Mouse (Mus musculus) WW6 (cell line): ENCODE data around the gene Olfr1507.

Experiments used
- DNase-seq: peaks from one replicate; pipeline ENCODE4 v3.0.0-alpha.2; 2013; ENCODE audit warnings: low read depth, low spot score

The Olfr1507 gene

DNA sequence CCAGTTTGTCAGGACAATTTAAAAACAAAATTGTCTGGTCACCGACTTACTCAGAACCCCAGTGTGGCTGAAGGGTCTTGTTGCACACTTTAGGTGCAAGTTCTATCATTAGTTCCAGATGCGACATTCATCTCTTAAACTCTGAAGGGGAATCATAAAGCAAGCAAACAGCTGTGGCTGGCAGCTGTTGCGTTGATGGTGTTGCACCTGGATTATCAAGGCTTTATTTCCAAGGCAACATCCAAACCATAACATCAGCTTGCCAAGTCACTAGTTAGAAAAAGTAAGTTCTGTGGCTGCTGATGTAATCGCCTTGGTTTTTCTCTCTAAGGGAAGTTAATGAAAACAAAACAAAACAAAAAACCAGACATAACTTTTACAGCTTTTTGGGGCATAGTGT, at the start of gene Olfr1507:
Gene Olfr1507 (minus strand): TSS at position 234 of the 400 bp plus-strand sequence.
- no peak for DNase-seq

DNA sequence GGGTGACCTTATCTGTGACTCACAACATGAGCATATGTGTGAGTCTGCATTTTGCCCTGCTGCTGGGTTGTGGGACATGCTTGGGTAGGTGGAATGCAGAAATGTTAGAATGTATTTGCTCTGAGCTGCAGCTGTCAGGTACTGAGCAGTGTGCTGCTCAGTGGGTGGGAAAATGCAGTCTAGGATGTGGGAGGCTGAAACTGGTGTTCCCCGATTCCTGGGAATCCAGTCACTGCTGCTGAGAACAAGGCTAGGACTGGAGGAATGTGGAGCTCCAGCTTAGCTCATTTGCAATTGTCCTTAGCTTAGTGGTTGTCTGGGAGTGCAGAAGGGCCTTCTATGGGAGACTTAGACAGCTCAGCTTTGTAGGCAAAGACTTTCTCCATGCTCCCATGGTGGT, 37.8 kb upstream of the Olfr1507 start:
- no peak for DNase-seq

- no peak for DNase-seq
Measured at GRCm38 (mm10) chr14:52524952-52525351, 29.4 kb upstream of the Olfr1507 start.

DNA sequence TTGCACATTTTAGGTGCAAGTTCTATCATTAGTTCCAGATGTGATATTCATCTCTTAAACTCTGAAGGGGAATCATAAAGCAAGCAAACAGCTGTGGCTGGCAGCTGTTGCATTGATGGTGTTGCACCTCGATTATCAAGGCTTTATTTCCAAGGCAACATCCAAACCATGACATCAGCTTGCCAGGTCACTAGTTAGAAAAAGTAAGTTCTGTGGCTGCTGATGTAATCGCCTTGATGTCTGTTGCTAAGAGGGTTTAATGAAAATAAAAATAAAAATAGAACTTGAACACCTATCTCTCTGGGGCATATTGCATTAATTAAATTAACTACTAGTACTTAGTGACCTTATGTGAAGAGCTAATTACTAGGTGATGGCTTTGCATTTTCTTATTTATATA, 28.2 kb downstream of the Olfr1507 start, which contains the start of gene Olfr1508:
Gene Olfr1508 (minus strand): TSS at position 101 of the 400 bp plus-strand sequence.
- no peak for DNase-seq

GRCm38 (mm10) chr14:52465738-52466137, 29.8 kb downstream of the Olfr1507 start:
- DNase-seq: no peak

GRCm38 (mm10) chr14:52461928-52462327, 33.6 kb downstream of the Olfr1507 start:
- no peak for DNase-seq

GRCm38 (mm10) chr14:52451138-52451537, 44.4 kb downstream of the Olfr1507 start:
- no peak for DNase-seq

DNA sequence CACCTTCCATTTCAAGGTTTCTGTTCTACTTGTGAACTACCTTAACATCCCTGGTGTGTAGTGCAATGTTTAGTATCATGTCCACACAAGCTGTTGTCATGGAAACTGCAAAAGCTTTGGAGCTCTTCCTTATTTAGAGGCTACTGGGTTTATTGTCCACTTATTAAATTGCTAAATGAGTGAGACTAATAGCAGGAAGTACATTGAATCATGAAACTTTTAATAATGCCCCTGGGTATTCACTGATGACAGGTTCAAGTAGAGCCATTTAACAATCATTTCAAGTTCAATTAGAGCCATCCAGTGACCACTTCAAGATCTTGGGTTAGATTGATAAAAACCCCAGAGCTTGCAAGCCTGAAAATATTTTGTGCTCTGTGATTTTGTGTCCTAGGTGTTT, 52.9 kb downstream of the Olfr1507 start, which contains the start of gene Olfr1509:
Gene Olfr1509 (plus strand): TSS at position 301 of the 400 bp plus-strand sequence.
- no peak for DNase-seq
